Mouse (Mus musculus): ENCODE measurements at regions not wholly inside any gene's neighbourhood (a gene's known extent, or its start where the extent isn't known, plus 50 kb on each side); places are given as distances from the start of the nearest gene placed in this dataset.
A peak's percentile ranks its signal among the peaks of the same experiment; 100 is the strongest.

- DNase-seq = peak; percentile 38
These were observed 167.0 kb upstream of the Slc22a22 start for GRCm38 (mm10) chr15:57644331-57644953.

DNA sequence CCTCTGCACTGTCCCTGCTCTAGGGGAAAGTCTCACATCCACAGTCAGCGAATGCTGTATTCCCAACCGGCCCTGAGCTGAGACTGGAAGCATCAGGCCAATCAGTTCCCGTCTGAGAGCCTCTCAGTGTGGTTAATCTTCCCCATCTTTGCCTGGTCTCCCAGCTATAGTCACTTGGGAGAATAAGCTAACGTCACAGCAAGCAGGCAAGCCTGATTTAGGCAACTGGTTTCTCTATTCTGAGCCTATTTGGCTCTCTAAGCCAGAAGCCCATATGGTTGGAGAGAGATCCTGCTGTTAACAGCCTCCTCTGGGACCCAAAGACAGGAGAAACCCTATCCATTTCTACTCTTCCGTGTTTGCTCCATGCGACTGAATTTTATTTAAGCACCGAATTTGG, 161.7 kb upstream of the Slc22a22 start:
- no peak for DNase-seq

GRCm38 (mm10) chr15:57633067-57633466, 155.6 kb upstream of the Slc22a22 start:
- DNase-seq = no peak

DNA sequence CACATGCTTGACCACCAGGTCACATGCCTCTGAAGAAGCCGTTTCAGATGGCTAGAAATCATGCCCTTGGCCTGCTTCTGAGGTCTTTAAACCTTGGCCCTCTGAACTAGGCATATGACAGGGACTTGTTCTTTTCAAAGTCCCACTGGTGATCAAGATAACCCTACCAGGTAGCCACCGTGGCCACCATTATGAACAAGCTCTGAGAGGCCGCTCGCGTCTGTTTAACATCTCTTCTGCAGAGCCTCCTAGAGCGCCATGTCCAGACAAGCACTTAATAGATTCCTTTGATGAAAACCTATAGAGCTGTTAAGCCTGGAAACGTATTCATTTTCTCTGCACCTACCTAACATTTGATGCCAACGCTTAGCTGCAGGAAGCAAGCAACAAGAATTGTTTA, 155.1 kb upstream of the Slc22a22 start:
- no peak for DNase-seq

DNA sequence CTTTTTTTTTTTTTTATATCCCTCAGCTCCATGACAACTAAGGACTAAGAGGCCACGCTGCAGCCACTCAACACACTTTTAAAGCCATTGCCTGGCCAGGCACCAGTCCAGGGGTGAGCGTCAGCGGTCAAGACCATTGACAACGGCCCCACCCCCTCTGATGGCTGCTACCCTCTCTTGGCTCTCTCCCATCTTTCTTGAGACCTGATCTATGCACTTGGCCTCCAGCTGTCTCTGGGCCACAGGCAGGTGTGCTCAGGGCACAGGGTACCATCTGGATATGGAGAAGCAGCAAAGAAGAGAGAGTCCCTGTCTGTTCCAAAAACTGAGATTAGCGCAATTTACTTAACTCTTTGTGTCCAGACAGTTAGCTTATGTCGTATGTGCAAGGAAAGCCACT, 141.0 kb upstream of the Slc22a22 start:
- no peak for DNase-seq

DNA sequence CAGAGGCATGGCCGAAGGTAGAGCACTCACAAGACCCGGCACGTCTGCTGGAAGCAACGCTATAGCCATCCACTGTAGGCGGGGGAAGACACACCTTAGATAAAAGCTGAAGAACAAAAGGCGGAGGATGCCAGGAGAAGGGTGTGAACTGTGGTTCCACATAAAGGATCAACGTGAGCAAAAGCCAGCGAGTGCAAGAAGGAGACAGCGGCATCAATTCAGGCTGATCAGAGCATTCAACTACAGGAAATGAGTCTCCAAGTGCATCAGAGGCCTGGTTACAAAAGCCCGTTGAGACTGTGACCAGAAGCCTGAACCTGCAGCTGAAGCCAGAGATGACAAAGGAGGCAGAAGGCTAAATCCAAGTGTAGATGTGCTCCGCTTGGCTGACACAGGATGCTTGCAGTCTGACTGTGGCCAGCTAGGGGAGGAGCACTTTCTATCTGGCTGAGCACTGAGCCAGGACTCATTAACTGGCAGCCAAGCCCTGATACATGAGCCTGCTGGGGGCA, 139.5 kb upstream of the Slc22a22 start:
- peak; percentile 17 for DNase-seq

- no peak for DNase-seq
These were observed 132.6 kb upstream of the Slc22a22 start for GRCm38 (mm10) chr15:57610006-57610405.

GRCm38 (mm10) chr15:57608519-57608918, 131.1 kb upstream of the Slc22a22 start:
- DNase-seq = no peak

DNA sequence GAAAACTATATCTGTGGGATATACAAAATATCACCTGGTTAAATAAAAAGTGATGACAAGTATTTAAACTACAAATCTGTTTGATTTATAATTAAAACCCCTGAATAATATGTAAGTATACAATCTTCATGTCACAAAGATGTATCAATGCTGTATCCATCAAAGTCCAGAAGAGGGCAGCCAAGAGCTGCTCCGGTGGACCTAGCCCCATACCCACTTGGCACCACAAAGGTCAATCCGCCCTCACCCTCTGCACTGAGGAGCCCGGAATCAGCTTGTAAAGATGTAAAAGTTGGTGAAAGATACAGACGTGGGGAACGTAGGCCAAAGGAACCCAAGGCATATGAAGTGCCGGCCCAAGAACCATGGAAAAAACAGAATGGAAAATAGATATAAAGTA, 123.1 kb upstream of the Slc22a22 start:
- DNase-seq = peak; percentile 29

GRCm38 (mm10) chr15:57593326-57594004, 116.0 kb upstream of the Slc22a22 start:
- no peak for DNase-seq

DNA sequence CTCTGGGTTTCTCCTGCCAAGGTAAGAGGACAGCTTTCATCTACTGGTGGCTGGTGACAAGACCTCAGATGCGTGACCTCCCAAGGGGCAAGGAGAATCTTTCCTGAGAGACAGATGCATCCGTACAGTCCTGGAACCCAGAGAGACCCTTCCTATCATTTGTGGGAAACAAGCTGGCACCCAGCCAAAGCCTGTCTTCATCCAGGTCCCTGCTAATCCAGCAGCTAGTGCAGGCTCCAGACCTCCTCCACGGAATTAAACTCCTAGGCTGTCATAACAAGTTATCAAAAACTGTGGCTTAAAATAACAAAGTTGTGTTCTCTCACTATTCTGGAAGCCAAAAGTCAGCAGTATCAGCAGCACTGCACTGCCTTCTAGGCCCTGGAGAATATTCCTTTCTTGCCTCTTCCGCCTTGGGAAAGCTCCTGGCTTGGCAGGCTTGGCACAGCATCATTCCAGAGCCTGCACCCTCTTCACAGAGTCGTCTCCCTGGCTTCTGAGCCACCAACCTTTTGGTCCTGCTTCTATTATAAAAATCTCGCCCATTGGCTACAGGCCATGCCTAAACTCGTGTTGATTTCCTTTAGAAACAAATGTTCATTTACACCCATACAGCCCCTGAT, 113.3 kb upstream of the Slc22a22 start:
- no peak for DNase-seq

- no peak for DNase-seq
These were observed 112.3 kb upstream of the Slc22a22 start for GRCm38 (mm10) chr15:57589404-57590377.

- DNase-seq = no peak
These were observed 108.0 kb upstream of the Slc22a22 start for GRCm38 (mm10) chr15:57585411-57585810.

GRCm38 (mm10) chr15:57584498-57584897, 107.1 kb upstream of the Slc22a22 start:
- no peak for DNase-seq

DNA sequence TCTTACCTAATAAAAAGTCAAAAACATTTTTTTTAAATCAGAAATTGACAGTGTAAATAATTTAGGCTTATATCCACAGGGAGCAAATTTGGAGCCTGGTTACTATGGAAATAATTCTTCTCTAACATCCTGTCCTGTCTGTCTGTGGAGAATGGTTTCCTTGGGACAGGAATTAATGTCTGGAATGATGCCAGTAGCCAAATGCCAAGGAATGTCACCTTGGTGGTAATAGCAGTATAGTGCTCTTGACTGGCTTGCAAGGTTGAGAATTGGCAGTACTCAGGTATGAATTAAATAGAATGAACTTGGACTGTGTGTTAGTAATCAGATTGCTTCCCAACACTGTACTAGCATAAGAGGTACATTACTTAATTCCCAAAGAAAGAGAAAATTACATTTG, 103.8 kb upstream of the Slc22a22 start:
- DNase-seq = no peak

DNA sequence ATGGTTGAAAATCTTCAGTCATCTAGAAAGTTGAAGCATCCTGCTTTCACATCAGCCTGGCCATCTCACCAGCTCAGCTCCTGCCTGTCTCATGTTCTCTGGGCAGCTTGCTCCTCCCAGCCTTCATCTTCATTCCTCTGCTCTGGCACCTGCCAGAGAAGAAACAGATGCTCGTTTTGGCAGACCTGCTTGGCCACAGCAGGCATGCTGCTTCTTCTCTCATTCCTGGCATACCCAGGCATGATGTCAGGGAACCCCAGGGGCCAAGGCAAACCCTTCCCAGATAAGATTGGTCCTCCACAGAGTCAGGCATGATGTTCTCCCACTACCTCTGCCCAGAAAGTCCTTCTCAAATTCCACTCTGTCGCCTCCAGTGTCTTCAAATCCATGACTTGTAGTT, 101.4 kb upstream of the Slc22a22 start:
- no peak for DNase-seq

- DNase-seq = no peak
These were observed 96.7 kb upstream of the Slc22a22 start for GRCm38 (mm10) chr15:57574080-57574618.

DNA sequence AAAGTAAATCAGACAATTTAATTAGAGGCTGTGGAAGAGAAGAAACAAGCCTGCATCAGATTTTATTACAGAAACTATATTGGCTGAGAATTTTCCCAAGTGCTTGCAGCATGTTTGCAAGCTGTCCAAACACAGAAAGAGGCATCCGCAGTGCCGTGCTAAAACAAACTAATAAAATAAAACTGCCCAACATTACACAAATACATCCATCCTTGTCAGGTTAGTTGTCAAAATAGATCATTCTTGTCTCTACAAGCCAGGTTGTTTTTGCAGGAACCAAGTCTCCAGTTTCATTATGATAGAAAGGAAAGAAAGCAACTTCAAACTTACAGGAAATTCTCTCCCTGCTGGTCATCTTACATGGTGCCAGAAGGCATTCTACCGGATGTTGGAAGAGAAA, 95.0 kb upstream of the Slc22a22 start:
- no peak for DNase-seq

- no peak for DNase-seq
These were observed 90.7 kb upstream of the Slc22a22 start for GRCm38 (mm10) chr15:57568006-57568630.

DNA sequence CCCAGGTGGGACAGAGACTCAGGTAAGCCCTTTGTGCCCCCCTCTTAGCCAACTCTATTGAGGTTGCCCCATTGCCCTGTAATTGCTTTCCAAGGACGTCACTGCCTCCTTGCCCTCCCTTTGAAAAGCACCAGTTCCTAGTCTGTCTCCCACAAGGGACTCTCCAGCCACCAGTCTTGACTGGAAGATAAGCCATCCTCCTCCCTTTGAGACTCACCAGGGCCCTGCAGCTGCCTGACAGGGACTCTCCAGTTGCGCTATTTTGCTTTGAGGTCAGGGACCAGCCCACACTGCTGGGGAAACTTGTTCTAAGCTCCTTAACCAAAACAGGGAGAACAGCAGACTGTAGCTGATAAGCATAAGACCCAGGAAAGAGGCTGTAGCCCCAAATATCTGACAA, 69.7 kb upstream of the Slc22a22 start:
- no peak for DNase-seq

- DNase-seq = no peak
These were observed 67.7 kb upstream of the Slc22a22 start for GRCm38 (mm10) chr15:57545141-57545540.

DNA sequence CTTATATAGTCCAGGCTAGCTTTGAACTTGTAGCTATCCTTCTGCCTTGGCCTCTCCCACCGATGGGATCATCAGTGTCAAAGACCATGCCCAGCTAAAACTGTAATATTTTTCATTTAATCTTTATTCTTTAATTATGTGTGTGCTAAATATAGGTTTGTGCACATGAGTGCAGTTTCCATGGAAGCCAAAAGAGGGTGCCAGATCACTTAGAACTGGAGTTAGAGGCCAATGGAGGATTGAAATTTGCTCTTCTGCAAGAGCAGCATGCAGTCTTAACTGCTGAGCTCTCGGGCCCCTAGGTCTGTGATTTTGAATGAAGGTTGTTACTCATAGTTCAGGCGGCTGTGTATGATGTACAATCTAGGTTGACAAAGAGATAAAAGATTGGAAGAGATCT, 66.6 kb upstream of the Slc22a22 start:
- no peak for DNase-seq

Measured in kidney, adult 18-20 months (tissue).